Mouse (Mus musculus) gastrocnemius, postnatal 36 days (tissue): Measurements from ENCODE around the gene Rab44. TPM values are rescaled to one million over a fixed set of nuclear protein-coding genes. Genes with fewer than 3 reads are reported as not detected.
A peak's percentile ranks its signal among the peaks of the same experiment; 100 is the strongest.

Experiments
- DNase-seq, 2 experiments: peaks; one replicate each; pipeline ENCODE4 v3.0.0; 2022
- intact Hi-C: fragments of 180-260 bp; cut with DNase I; formaldehyde crosslinking; loops from one replicate; pipeline ENCODE4 v1.15.1; 2025
- total RNA-seq, 2 experiments: library from RNA; stranded (reverse); gene quantifications; 2 replicates each; pipeline ENCODE4 v1.2.3; 2021

Rab44 gene
- total RNA-seq, 2 experiments from 2014 or later, result 0.44 to 0.59 TPM

- intact Hi-C loops, result no loop called here
- no peak for DNase-seq
These were observed 50.6 kb downstream of the Rab44 start for GRCm38 (mm10) chr17:29164469-29165111.

- DNase-seq, result no peak
- intact Hi-C loops, result no loop called here
These were observed 51.5 kb downstream of the Rab44 start for GRCm38 (mm10) chr17:29165452-29165851.

- intact Hi-C loops, result no loop called here
- no peak for DNase-seq
These were observed 52.1 kb downstream of the Rab44 start for GRCm38 (mm10) chr17:29165967-29166578.

GRCm38 (mm10) chr17:29167371-29167770 is 53.4 kb downstream of the Rab44 start:
- intact Hi-C loops, result no loop called here
- DNase-seq, result no peak

- DNase-seq, result no peak
- intact Hi-C loops, result no loop called here
These were observed 54.5 kb downstream of the Rab44 start for GRCm38 (mm10) chr17:29168438-29168837.

GRCm38 (mm10) chr17:29168996-29169601 is 55.2 kb downstream of the Rab44 start:
- intact Hi-C loops, result no loop called here
- DNase-seq, result no peak

- DNase-seq, result no peak
- intact Hi-C loops, result loop anchor here (2.0 kb wide), 2 partner anchors 74 to 122 kb away; no protein-coding TSS in a partner anchor
These were observed 56.6 kb downstream of the Rab44 start for GRCm38 (mm10) chr17:29170431-29171000.

GRCm38 (mm10) chr17:29171001-29171772 is 57.2 kb downstream of the Rab44 start:
- intact Hi-C loops, result loop anchor here (2.0 kb wide), 2 partner anchors 74 to 122 kb away; no protein-coding TSS in a partner anchor
- peak; percentile 76 to 81 for DNase-seq

GRCm38 (mm10) chr17:29172062-29172461 is 58.1 kb downstream of the Rab44 start:
- intact Hi-C loops, result no loop called here
- no peak for DNase-seq

- no peak for DNase-seq
- intact Hi-C loops, result no loop called here
These were observed 59.2 kb downstream of the Rab44 start for GRCm38 (mm10) chr17:29173165-29173564.

- DNase-seq, result no peak
- intact Hi-C loops, result loop anchor here (2.0 to 5.0 kb wide), 2 partner anchors 73 to 192 kb away; no protein-coding TSS in a partner anchor
These were observed 61.7 kb downstream of the Rab44 start for GRCm38 (mm10) chr17:29175693-29176092.

- intact Hi-C loops, result loop anchor here (5.0 kb wide), 1 partner anchor 191 kb away; no protein-coding TSS in a partner anchor
- peak; percentile 41 to 56 for DNase-seq
These were observed 62.7 kb downstream of the Rab44 start for GRCm38 (mm10) chr17:29176391-29177267.

- intact Hi-C loops, result loop anchor here (2.0 to 5.0 kb wide), 2 partner anchors 64 to 189 kb away; no protein-coding TSS in a partner anchor
- no peak for DNase-seq
These were observed 64.6 kb downstream of the Rab44 start for GRCm38 (mm10) chr17:29178503-29179059.

GRCm38 (mm10) chr17:29179917-29180316 is 66.0 kb downstream of the Rab44 start:
- intact Hi-C loops, result loop anchor here (2.0 to 5.0 kb wide), 2 partner anchors 63 to 187 kb away; no protein-coding TSS in a partner anchor

GRCm38 (mm10) chr17:29180406-29181127 is 66.6 kb downstream of the Rab44 start:
- DNase-seq, result no peak
- intact Hi-C loops, result no loop called here

More at GRCm38 (mm10) chr17:29179917-29180316, 66.0 kb downstream of the Rab44 start:
- DNase-seq, result no peak

GRCm38 (mm10) chr17:29181751-29182150 is 67.8 kb downstream of the Rab44 start:
- no peak for DNase-seq
- intact Hi-C loops, result no loop called here

GRCm38 (mm10) chr17:29183162-29183561 is 69.2 kb downstream of the Rab44 start:
- DNase-seq, result no peak

GRCm38 (mm10) chr17:29185376-29186046 is 71.6 kb downstream of the Rab44 start:
- DNase-seq, result no peak
- intact Hi-C loops, result no loop called here

More at GRCm38 (mm10) chr17:29183162-29183561, 69.2 kb downstream of the Rab44 start:
- intact Hi-C loops, result no loop called here
